23 mouse cellular contexts compared by ENCODE assay signal in genomic region chr12:86086550-86086949, GRCm38 (mm10). TPM values are rescaled to one million over a fixed set of nuclear protein-coding genes. Genes with fewer than 3 reads are reported as not detected.
DNase-seq lines count a peak whose midpoint lies in the region; ATAC-seq and TF ChIP-seq lines count a peak whose summit lies in the region.
"Had no signal": no experiment of that assay in that cellular context is flagged by ENCODE, and none has a peak within 500 bp of the region (broad histone marks: within the 10 kb centered on the region; RNA-seq: fewer than 3 reads in every experiment).

No protein-coding gene starts in this region.

- intact Hi-C loops in heart, postnatal 25 days (cut with DNase I) = no loop called here

- WGBS in liver, postnatal 0 days (ENCODE audit: insufficient replicate concordance) = 66% methylated on average over 8 of the region's 8 CpGs

- H3K27ac ChIP-seq in liver, postnatal 0 days (ENCODE audit: low read depth) = no peak overlapping the region
- H3K27ac ChIP-seq: embryonic facial prominence, embryonic 12.5 days; limb, embryonic 13.5 days; liver, embryonic 14.5 days; neural tube, embryonic 15.5 days; stomach, embryonic 15.5 days had no signal

- peak; percentile 31 to 43 for DNase-seq in cerebellum, adult 18-20 months
- no peak for DNase-seq in cerebellum, postnatal 10 days
- DNase-seq in heart, adult 11 months = peak; percentile 92
- DNase-seq in heart, postnatal 25 days (ENCODE audit: low spot score) = no peak
- DNase-seq in right cerebral cortex, adult 18-20 months = peak; percentile 49
- no peak for DNase-seq in right cerebral cortex, postnatal 25 days
- no peak for DNase-seq in adrenal gland, postnatal 10 days
- DNase-seq in liver, postnatal 0 days = no peak
- DNase-seq: kidney, postnatal 14 days; midbrain, embryonic 14.5 days had no signal

- H3K4me3 ChIP-seq in liver, postnatal 0 days (ENCODE audit: low read depth, low read length) = no peak overlapping the region
- H3K4me3 ChIP-seq: embryonic facial prominence, embryonic 12.5 days; limb, embryonic 13.5 days; myocyte; neural tube, embryonic 15.5 days; stomach, embryonic 15.5 days had no signal

- H3K27me3 ChIP-seq in liver, postnatal 0 days (ENCODE audit: insufficient read depth, low read length) = no peaks in the 10 kb centered on the region
- H3K27me3 ChIP-seq: embryonic facial prominence, embryonic 12.5 days; limb, embryonic 13.5 days; neural tube, embryonic 15.5 days had no signal

- no peaks in the 10 kb centered on the region for H3K9me3 ChIP-seq in liver, postnatal 0 days (ENCODE audit: low read length)
- H3K9me3 ChIP-seq: embryonic facial prominence, embryonic 12.5 days; G1E; limb, embryonic 13.5 days; neural tube, embryonic 15.5 days; stomach, embryonic 15.5 days had no signal

- 0 out of 2 replicates have a peak, but pooled peaks cover 5% of the 10 kb centered on the region for H3K4me1 ChIP-seq in liver, postnatal 0 days (ENCODE audit: insufficient read depth)

- H3K36me3 ChIP-seq in liver, postnatal 0 days (replicated peaks; ENCODE audit: insufficient read depth, low read length) = no peaks in the 10 kb centered on the region
- H3K36me3 ChIP-seq: G1E had no signal

- H3K9ac ChIP-seq in liver, postnatal 0 days (replicated peaks) = no peak overlapping the region
- H3K9ac ChIP-seq: embryonic facial prominence, embryonic 12.5 days; limb, embryonic 13.5 days; liver, embryonic 14.5 days; neural tube, embryonic 15.5 days; stomach, embryonic 15.5 days had no signal

- TF ChIP-seq EP300 in liver, postnatal 0 days (IDR thresholded peaks at IDR 0.05; ENCODE audit: low read depth) = no peak

- H3K4me2 ChIP-seq in liver, postnatal 0 days (ENCODE audit: low read depth, low read length) = no peak overlapping the region
- H3K4me2 ChIP-seq: embryonic facial prominence, embryonic 12.5 days; limb, embryonic 13.5 days; neural tube, embryonic 15.5 days had no signal

- no peak for ATAC-seq in liver, postnatal 0 days
- ATAC-seq: CD4-positive, CD25-positive, alpha-beta regulatory T cell, adult 4 months; hindbrain, embryonic 16.5 days; intestine, postnatal 0 days; lung, postnatal 0 days had no signal

- no peak for TF ChIP-seq CTCF in liver, postnatal 0 days (IDR thresholded peaks at IDR 0.05; ENCODE audit: low read depth)

RNA-seq across cellular contexts. Expression of gene Ift43, which starts 4.2 kb away (rescaled TPM):
- 10 to 100 TPM; 23.0 to 24.5 TPM for total RNA-seq in heart, postnatal 25 days (2021)
- 10 to 100 TPM; 25.3 to 25.7 TPM for total RNA-seq in adrenal gland, postnatal 10 days (2021)
- 8.4 and 8.7 TPM in 2 replicates for polyA plus RNA-seq in liver, postnatal 0 days (2015; fragmentation: Nextera tagmentation; extraction: Ambion mirVana)
- total RNA-seq: granulocyte monocyte progenitor cell, adult 5-6 weeks had no signal

RNA-seq across cellular contexts. Expression of gene Tgfb3, which starts 7.7 kb away (rescaled TPM):
- total RNA-seq in heart, postnatal 25 days (2021) = 10 to 100 TPM; 14.8 to 16.5 TPM
- total RNA-seq in adrenal gland, postnatal 10 days (2021) = 10 to 100 TPM; 15.0 to 16.6 TPM
- polyA plus RNA-seq in liver, postnatal 0 days (2015; fragmentation: Nextera tagmentation; extraction: Ambion mirVana) = 0.94 and 1.2 TPM in 2 replicates
- total RNA-seq: megakaryocyte progenitor cell, adult 5-6 weeks had no signal

Comparison
In these comparisons a context has a peak if more than half of its experiments do, and no peak if none do; other contexts are left out.
1. DNase-seq: peak in cerebellum, adult 18-20 months (2 of 2), heart, adult 11 months (single experiment) and right cerebral cortex, adult 18-20 months (single experiment); none in cerebellum, postnatal 10 days (0 of 2), heart, postnatal 25 days (single experiment), right cerebral cortex, postnatal 25 days (single experiment), adrenal gland, postnatal 10 days (single experiment) and liver, postnatal 0 days (single experiment).